Mouse (Mus musculus): Measurements from ENCODE around the gene Pabpc4. TPM values are rescaled to one million over a fixed set of nuclear protein-coding genes. Genes with fewer than 3 reads are reported as not detected.
A peak's percentile ranks its signal among the peaks of the same experiment; 100 is the strongest.

Pabpc4 gene
- polyA plus RNA-seq (2014; fragmentation: Nextera tagmentation; extraction: Ambion mirVana) = 63.9 and 82.6 TPM in 2 replicates

DNA sequence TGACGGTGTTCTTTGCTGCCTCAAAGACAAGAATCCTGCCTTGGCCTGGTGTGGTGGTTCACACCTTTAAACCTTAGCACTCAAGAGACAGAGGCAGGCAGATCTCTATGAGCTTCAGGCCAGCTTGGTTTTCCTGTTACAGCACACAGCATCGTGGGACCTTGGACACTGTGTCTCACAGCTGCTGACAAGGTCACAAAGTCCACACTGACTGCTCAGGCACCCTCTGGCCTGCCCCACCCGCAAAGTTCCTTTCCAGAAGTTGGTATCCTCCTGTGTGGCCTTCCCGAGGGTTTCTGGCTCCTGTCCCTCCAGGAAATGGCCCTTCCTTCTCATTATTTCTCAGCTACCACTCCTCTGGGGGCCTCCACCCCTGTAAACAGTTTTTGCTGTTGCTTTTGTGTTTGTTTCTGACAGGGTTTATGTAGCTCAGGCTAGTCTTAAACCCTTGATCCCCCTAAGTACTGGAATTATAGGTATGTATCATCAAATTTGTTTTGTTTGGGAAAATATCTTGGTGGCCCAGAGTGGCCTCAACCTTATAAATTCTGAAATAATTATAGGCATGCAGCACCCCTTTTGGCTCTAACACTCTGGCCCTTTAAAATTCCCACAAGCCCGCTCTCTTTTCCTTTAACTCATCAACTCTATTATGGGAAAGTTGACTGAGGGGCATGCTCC lies at the start of gene Pabpc4:
Pabpc4 (plus strand) TSS at position 631 of the 681 bp plus-strand sequence.
- ATAC-seq (ENCODE audit: low FRiP score, low TSS enrichment) = no peak
- 62% methylated on average over 5 of the region's 5 CpGs for WGBS

GRCm38 (mm10) chr4:123213975-123214374 lies 48.2 kb upstream of the Pabpc4 start:
- H3K4me2 ChIP-seq (replicated peaks; ENCODE audit: low read depth, low read length) = no peak overlapping the region
- WGBS = 93% methylated on average over 9 of the region's 9 CpGs
- no peak for ATAC-seq (ENCODE audit: low FRiP score, low TSS enrichment)
- H3K9me3 ChIP-seq (ENCODE audit: control insufficient read depth, low read length) = no peaks in the 10 kb centered on the region
- no peaks in the 10 kb centered on the region for H3K27me3 ChIP-seq (ENCODE audit: control insufficient read depth, insufficient read depth, low read length)
- no peaks in the 10 kb centered on the region for H3K36me3 ChIP-seq (ENCODE audit: control insufficient read depth, insufficient read depth, low read length)
- no peak overlapping the region for H3K4me3 ChIP-seq (ENCODE audit: low read length)
- no peaks in the 10 kb centered on the region; the same call in 1 of the 2 replicates for H3K4me1 ChIP-seq (ENCODE audit: control insufficient read depth, insufficient read depth, low read length)
- no peak overlapping the region for H3K27ac ChIP-seq (ENCODE audit: low read depth, low read length)
- no peak overlapping the region for H3K9ac ChIP-seq (ENCODE audit: low read depth, low read length)

More for the DNA sequence above, at the start of gene Pabpc4:
- Histone ChIP-seq H3K4me2 (replicated peaks; ENCODE audit: low read depth, low read length) (no peak within 1 kb of the TSS), H3K4me1 (ENCODE audit: control insufficient read depth, insufficient read depth, low read length) (peaks cover 11% of the 10 kb centered on the region), H3K4me3 (ENCODE audit: low read length) (no peak within 1 kb of the TSS), H3K9me3 (ENCODE audit: control insufficient read depth, low read length) (no peaks in the 10 kb centered on the region), H3K27ac (ENCODE audit: low read depth, low read length) (no peak within 1 kb of the TSS), H3K9ac (ENCODE audit: low read depth, low read length) (no peak within 1 kb of the TSS), H3K36me3 (ENCODE audit: control insufficient read depth, insufficient read depth, low read length) (no peaks in the 10 kb centered on the region), H3K27me3 (ENCODE audit: control insufficient read depth, insufficient read depth, low read length) (no peaks in the 10 kb centered on the region)

DNA sequence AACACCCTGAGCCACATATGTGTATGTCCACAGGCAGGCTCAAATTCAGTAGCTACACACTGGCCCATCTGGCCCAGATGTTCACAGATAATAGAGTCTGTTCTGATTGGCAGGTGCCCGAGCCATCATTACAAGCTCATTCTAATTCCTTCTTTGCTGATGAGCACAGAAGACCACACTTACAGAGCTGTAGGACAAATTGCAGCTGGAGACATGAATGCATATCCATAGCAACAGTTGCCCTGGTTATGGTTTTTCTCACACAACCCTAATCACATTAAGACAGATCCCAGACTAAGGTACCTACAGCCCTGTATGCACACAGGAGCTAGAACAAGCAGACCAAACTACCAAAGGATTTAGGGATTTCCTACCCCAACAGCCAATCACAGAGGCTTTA lies 46.8 kb upstream of the Pabpc4 start:
- WGBS = 96% methylated on average over 1 of the region's 1 CpGs
- Histone ChIP-seq H3K9me3 (ENCODE audit: control insufficient read depth, low read length) (no peaks in the 10 kb centered on the region), H3K27me3 (ENCODE audit: control insufficient read depth, insufficient read depth, low read length) (no peaks in the 10 kb centered on the region), H3K4me2 (replicated peaks; ENCODE audit: low read depth, low read length) (no peak overlapping the region), H3K9ac (ENCODE audit: low read depth, low read length) (no peak overlapping the region), H3K4me1 (ENCODE audit: control insufficient read depth, insufficient read depth, low read length) (no peaks in the 10 kb centered on the region; the same call in 1 of the 2 replicates), H3K4me3 (ENCODE audit: low read length) (no peak overlapping the region), H3K36me3 (ENCODE audit: control insufficient read depth, insufficient read depth, low read length) (no peaks in the 10 kb centered on the region), H3K27ac (ENCODE audit: low read depth, low read length) (no peak overlapping the region)
- no peak for ATAC-seq (ENCODE audit: low FRiP score, low TSS enrichment)

DNA sequence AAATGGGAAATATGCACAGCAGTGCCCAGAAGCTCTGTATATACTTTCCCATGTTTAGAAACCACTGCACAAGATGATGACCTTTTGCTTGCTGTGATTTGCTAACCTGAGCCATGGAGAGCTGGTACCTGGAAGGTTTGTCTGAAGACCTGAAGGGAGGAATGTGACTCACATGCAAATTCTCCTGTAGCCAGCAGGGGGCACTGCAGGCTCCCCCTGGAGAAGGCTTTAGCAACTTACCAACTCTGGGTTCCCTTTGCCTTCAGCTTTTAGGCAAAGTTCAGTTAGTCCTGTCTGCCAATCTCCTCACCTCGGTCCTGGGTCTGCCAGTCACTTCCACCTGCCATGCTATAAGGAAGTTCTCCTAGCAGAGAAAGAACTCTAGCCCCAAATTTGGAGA lies 45.4 kb upstream of the Pabpc4 start:
- no peaks in the 10 kb centered on the region for H3K36me3 ChIP-seq (ENCODE audit: control insufficient read depth, insufficient read depth, low read length)
- 33% methylated on average over 1 of the region's 1 CpGs for WGBS
- no peak for ATAC-seq (ENCODE audit: low FRiP score, low TSS enrichment)

DNA sequence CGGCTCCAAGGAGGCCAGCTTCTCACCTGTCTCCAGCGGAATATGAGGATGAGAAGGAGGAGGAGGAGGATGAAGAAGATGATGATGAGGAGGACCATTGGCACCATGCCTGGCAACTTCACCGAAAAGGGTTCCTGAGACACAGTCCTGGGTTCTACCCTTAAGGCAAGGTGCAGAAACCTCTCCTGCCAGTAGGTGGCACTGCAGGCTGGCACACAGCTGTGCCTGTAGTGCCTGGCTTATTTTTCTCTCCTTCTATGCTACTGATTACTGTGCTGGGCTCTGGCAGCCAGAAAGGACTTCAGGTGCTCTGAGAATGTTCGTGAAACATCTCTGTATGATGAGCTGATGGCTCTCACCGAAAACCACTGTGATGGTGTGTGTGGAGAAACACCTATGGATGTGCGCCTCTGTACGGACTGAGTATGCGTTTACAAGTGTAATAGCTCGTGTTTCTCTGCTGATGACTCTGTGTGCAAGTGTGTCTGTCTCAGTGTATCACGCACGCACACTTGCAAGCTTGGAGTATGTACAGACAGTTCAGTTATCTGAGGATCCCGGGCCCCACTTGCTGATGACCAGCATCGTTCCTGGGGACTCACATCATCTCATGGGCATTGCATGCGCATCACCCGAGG lies 42.3 kb upstream of the Pabpc4 start:
- Histone ChIP-seq H3K36me3 (ENCODE audit: control insufficient read depth, insufficient read depth, low read length) (no peaks in the 10 kb centered on the region), H3K4me1 (ENCODE audit: control insufficient read depth, insufficient read depth, low read length) (no peaks in the 10 kb centered on the region), H3K4me2 (replicated peaks; ENCODE audit: low read depth, low read length) (no peak overlapping the region), H3K9ac (ENCODE audit: low read depth, low read length) (no peak overlapping the region), H3K4me3 (ENCODE audit: low read length) (no peak overlapping the region), H3K9me3 (ENCODE audit: control insufficient read depth, low read length) (0 out of 2 replicates have a peak, but pooled peaks cover 3% of the 10 kb centered on the region), H3K27ac (ENCODE audit: low read depth, low read length) (no peak overlapping the region), H3K27me3 (ENCODE audit: control insufficient read depth, insufficient read depth, low read length) (no peaks in the 10 kb centered on the region)
- 72% methylated on average over 15 of the region's 15 CpGs for WGBS
- peak; percentile 89 for ATAC-seq (ENCODE audit: low FRiP score, low TSS enrichment)

More for the DNA sequence above, 45.4 kb upstream of the Pabpc4 start:
- Histone ChIP-seq H3K4me3 (ENCODE audit: low read length) (no peak overlapping the region), H3K9ac (ENCODE audit: low read depth, low read length) (no peak overlapping the region), H3K9me3 (ENCODE audit: control insufficient read depth, low read length) (no peaks in the 10 kb centered on the region), H3K4me2 (replicated peaks; ENCODE audit: low read depth, low read length) (no peak overlapping the region), H3K27ac (ENCODE audit: low read depth, low read length) (no peak overlapping the region), H3K27me3 (ENCODE audit: control insufficient read depth, insufficient read depth, low read length) (no peaks in the 10 kb centered on the region), H3K4me1 (ENCODE audit: control insufficient read depth, insufficient read depth, low read length) (no peaks in the 10 kb centered on the region)

- Histone ChIP-seq H3K4me3 (ENCODE audit: low read length) (no peak overlapping the region), H3K4me1 (ENCODE audit: control insufficient read depth, insufficient read depth, low read length) (peaks cover 3% of the 10 kb centered on the region; the same call in 1 of the 2 replicates), H3K27me3 (ENCODE audit: control insufficient read depth, insufficient read depth, low read length) (no peaks in the 10 kb centered on the region), H3K9ac (ENCODE audit: low read depth, low read length) (no peak overlapping the region), H3K4me2 (replicated peaks; ENCODE audit: low read depth, low read length) (no peak overlapping the region), H3K27ac (ENCODE audit: low read depth, low read length) (no peak overlapping the region), H3K36me3 (ENCODE audit: control insufficient read depth, insufficient read depth, low read length) (no peaks in the 10 kb centered on the region), H3K9me3 (ENCODE audit: control insufficient read depth, low read length) (0 out of 2 replicates have a peak, but pooled peaks cover 3% of the 10 kb centered on the region)
- ATAC-seq (ENCODE audit: low FRiP score, low TSS enrichment) = no peak
- 71% methylated on average over 4 of the region's 4 CpGs for WGBS
These were observed 41.5 kb upstream of the Pabpc4 start for GRCm38 (mm10) chr4:123220637-123221036.

DNA sequence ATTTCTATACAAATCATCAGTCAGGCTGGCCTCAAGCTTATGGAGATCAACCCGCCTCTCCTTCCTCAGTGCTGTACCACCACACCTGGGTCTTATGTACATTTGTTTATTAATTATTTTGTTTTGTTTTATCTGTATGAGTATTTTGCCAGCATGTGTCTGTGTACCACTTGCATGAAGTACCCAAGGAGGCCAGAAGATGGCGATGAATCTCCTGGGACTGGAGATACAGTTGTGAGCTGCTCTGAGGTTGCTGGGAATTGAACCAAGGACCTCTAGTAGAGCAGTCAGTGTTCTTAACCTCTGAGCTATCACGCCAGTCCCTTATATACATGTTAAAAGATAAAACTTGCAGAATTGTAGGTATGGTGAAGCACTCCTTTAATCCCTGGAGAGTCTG lies 38.8 kb upstream of the Pabpc4 start:
- no peak overlapping the region for H3K27ac ChIP-seq (ENCODE audit: low read depth, low read length)
- no peak for ATAC-seq (ENCODE audit: low FRiP score, low TSS enrichment)

GRCm38 (mm10) chr4:123225718-123226403 lies 36.3 kb upstream of the Pabpc4 start:
- Histone ChIP-seq H3K36me3 (ENCODE audit: control insufficient read depth, insufficient read depth, low read length) (no peaks in the 10 kb centered on the region), H3K4me3 (ENCODE audit: low read length) (no peak overlapping the region), H3K9me3 (ENCODE audit: control insufficient read depth, low read length) (0 out of 2 replicates have a peak, but pooled peaks cover 3% of the 10 kb centered on the region), H3K9ac (ENCODE audit: low read depth, low read length) (no peak overlapping the region), H3K4me1 (ENCODE audit: control insufficient read depth, insufficient read depth, low read length) (peaks cover 38% of the 10 kb centered on the region), H3K27ac (ENCODE audit: low read depth, low read length) (peak overlapping the region; percentile 30; the same call in 1 of the 2 replicates), H3K27me3 (ENCODE audit: control insufficient read depth, insufficient read depth, low read length) (no peaks in the 10 kb centered on the region), H3K4me2 (replicated peaks; ENCODE audit: low read depth, low read length) (no peak overlapping the region)
- WGBS = 39% methylated on average over 10 of the region's 10 CpGs
- ATAC-seq (ENCODE audit: low FRiP score, low TSS enrichment) = no peak

More for the DNA sequence above, 38.8 kb upstream of the Pabpc4 start:
- Histone ChIP-seq H3K4me2 (replicated peaks; ENCODE audit: low read depth, low read length) (no peak overlapping the region), H3K9ac (ENCODE audit: low read depth, low read length) (no peak overlapping the region), H3K9me3 (ENCODE audit: control insufficient read depth, low read length) (0 out of 2 replicates have a peak, but pooled peaks cover 3% of the 10 kb centered on the region), H3K4me3 (ENCODE audit: low read length) (no peak overlapping the region), H3K36me3 (ENCODE audit: control insufficient read depth, insufficient read depth, low read length) (no peaks in the 10 kb centered on the region), H3K4me1 (ENCODE audit: control insufficient read depth, insufficient read depth, low read length) (peaks cover 27% of the 10 kb centered on the region), H3K27me3 (ENCODE audit: control insufficient read depth, insufficient read depth, low read length) (no peaks in the 10 kb centered on the region)
- 56% methylated on average over 3 of the region's 3 CpGs for WGBS

All from kidney, embryonic 14.5 days (tissue).